Mouse (Mus musculus) olfactory bulb, adult 2 months (tissue): ENCODE measurements around the gene Cend1.

Experiments used
- CTCF ChIP-seq: fragments of 200-500 bp; IDR thresholded peaks from 2 replicates; pipeline ENCODE4 v1.5.1; 2012; ENCODE audit warnings: low read depth, mild to moderate bottlenecking, low read length, moderate library complexity; ENCODE audit not compliant: insufficient read depth
- POLR2A ChIP-seq: fragments of 200-500 bp; IDR thresholded peaks from 2 replicates; pipeline ENCODE4 v1.6.1; 2012; ENCODE audit warnings: mild to moderate bottlenecking, low read depth, low read length, moderate library complexity; ENCODE audit not compliant: insufficient read depth

GRCm38 (mm10) chr7:141429310-141429709 is at the start of gene Cend1:
- TF ChIP-seq CTCF (no peak), POLR2A (peak; percentile 65)
